Comparison of ENCODE assay signal across 8 mouse cellular contexts in the genomic region with DNA sequence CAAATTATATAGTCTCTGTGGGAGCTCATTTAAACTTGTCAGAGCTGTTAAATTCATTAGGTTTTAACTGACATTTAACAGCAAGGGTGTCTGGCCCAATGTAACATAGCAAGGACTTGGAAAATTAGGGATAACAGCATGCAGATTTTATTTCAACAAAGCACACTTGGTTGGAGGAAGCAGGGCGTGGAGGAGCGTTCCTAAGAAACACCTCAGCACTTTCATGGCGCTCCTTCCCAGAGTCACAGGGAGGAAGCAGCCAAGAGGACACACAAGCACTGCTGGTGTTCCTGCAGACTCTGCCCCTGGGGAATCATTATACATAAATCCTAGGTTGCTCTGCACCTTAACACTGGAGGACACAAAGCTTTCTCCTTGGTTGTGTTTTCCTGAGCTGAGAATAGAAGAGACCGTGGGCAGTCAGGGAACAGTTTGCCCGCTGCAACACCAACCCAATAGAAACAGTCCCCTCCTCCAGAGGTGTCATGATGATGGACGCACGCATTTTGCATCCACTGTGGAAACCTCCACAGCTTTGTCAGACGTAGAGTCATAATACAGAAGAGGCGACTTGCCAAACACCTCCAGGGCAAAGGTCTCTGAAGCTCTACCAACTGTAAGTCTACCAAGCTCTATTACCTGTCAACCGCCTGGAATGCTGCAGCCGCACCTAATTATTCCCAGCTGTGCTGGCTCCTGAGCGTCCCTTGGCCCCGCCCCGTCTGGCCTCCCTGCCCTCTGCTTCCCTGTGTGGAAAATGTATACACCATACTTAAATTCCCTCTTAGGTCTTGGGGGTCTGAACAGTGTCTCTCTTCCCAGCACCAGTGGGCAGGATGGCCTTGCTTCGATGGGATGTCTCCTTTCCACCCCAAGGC.
A peak's percentile ranks its signal among the peaks of the same experiment; 100 is the strongest.
DNase-seq lines count a peak whose midpoint lies in the region; ATAC-seq and TF ChIP-seq lines count a peak whose summit lies in the region.

No protein-coding gene starts in this region.

- H3K4me2 ChIP-seq in intestine, postnatal 0 days (replicated peaks; ENCODE audit: low read depth) = no peak overlapping the region
- H3K4me2 ChIP-seq in limb, embryonic 14.5 days (replicated peaks; ENCODE audit: low read depth, low read length, severe bottlenecking) = peak overlapping the region; percentile 16; the same call in 1 of the 2 replicates

- DNase-seq in 3T3-L1 (ENCODE audit: low read depth, low spot score) = peak; percentile 94
- DNase-seq in embryo, embryonic 11 days = peak; percentile 92
- DNase-seq in limb, embryonic 14.5 days (ENCODE audit: low spot score) = peak; percentile 84
- no peak for DNase-seq in ovary, postnatal 36 days (ENCODE audit: low spot score)
- DNase-seq in cerebellum, adult 9-11 months = no peak
- DNase-seq in thymus, adult 18-20 months = no peak
- no peak for DNase-seq in right cerebral cortex, postnatal 25 days

- no peak for TF ChIP-seq CTCF in intestine, postnatal 0 days (IDR thresholded peaks at IDR 0.05; ENCODE audit: low read depth)

- WGBS in intestine, postnatal 0 days = 49% methylated on average over 15 of the region's 15 CpGs
- WGBS in limb, embryonic 14.5 days = 9% methylated on average over 15 of the region's 15 CpGs

- no peaks in the 10 kb centered on the region for H3K27me3 ChIP-seq in intestine, postnatal 0 days (replicated peaks; ENCODE audit: control insufficient read depth, insufficient read depth, low read length)
- H3K27me3 ChIP-seq in limb, embryonic 14.5 days (ENCODE audit: control insufficient read depth, insufficient read depth, low read length) = no peaks in the 10 kb centered on the region

- TF ChIP-seq POLR2A in limb, embryonic 14.5 days (IDR thresholded peaks at IDR 0.05; ENCODE audit: borderline replicate concordance, extremely low read depth, insufficient read depth, insufficient read length) = 0 out of 2 replicates have a peak, but pooled peaks have one; percentile 15

- no peak overlapping the region for H3K9ac ChIP-seq in intestine, postnatal 0 days (ENCODE audit: low read depth, low read length)
- no peak overlapping the region for H3K9ac ChIP-seq in limb, embryonic 14.5 days (ENCODE audit: low read depth, low read length, severe bottlenecking)

- no peaks in the 10 kb centered on the region; the same call in 1 of the 2 replicates for H3K4me1 ChIP-seq in intestine, postnatal 0 days (replicated peaks; ENCODE audit: control insufficient read depth, insufficient read depth, low read length)
- H3K4me1 ChIP-seq in limb, embryonic 14.5 days (ENCODE audit: control insufficient read depth, insufficient read depth, low read length) = peaks cover 37% of the 10 kb centered on the region

- H3K4me3 ChIP-seq in intestine, postnatal 0 days (ENCODE audit: low read depth, low read length) = no peak overlapping the region
- H3K4me3 ChIP-seq in limb, embryonic 14.5 days (replicated peaks; ENCODE audit: low read length) = no peak overlapping the region

- no peaks in the 10 kb centered on the region for H3K36me3 ChIP-seq in intestine, postnatal 0 days (ENCODE audit: control insufficient read depth, insufficient read depth)
- no peaks in the 10 kb centered on the region for H3K36me3 ChIP-seq in limb, embryonic 14.5 days (ENCODE audit: control insufficient read depth, insufficient read depth, low read length)

- ATAC-seq in intestine, postnatal 0 days = peak; percentile 79
- ATAC-seq in limb, embryonic 14.5 days (ENCODE audit: low FRiP score, low read depth) = peak; percentile 89

- H3K9me3 ChIP-seq in intestine, postnatal 0 days (ENCODE audit: control insufficient read depth) = no peaks in the 10 kb centered on the region
- no peaks in the 10 kb centered on the region for H3K9me3 ChIP-seq in limb, embryonic 14.5 days (ENCODE audit: control insufficient read depth, low read length)

- no peak overlapping the region for H3K27ac ChIP-seq in intestine, postnatal 0 days (ENCODE audit: low read depth, low read length)
- peak overlapping the region; percentile 69 for H3K27ac ChIP-seq in limb, embryonic 14.5 days (replicated peaks; ENCODE audit: low read depth, low read length)

Comparison
In these comparisons a context has a peak if more than half of its experiments do, and no peak if none do; other contexts are left out.
1. DNase-seq: peak in 3T3-L1 (single experiment), embryo, embryonic 11 days (single experiment) and limb, embryonic 14.5 days (single experiment); none in ovary, postnatal 36 days (single experiment), cerebellum, adult 9-11 months (single experiment), thymus, adult 18-20 months (0 of 2) and right cerebral cortex, postnatal 25 days (single experiment).